Mouse (Mus musculus): ENCODE results near the gene Rps29. TPM values are rescaled to one million over a fixed set of nuclear protein-coding genes. Genes with fewer than 3 reads are reported as not detected.
"Not testable (repeated sequence)": the region's sequence is repeated elsewhere in the genome, so short reads cannot be mapped to it uniquely, and the experiment has no call there.

Gene Rps29
- 1,000 to 10,000 TPM; 1,683 to 1,690 TPM for total RNA-seq (2021)

DNA sequence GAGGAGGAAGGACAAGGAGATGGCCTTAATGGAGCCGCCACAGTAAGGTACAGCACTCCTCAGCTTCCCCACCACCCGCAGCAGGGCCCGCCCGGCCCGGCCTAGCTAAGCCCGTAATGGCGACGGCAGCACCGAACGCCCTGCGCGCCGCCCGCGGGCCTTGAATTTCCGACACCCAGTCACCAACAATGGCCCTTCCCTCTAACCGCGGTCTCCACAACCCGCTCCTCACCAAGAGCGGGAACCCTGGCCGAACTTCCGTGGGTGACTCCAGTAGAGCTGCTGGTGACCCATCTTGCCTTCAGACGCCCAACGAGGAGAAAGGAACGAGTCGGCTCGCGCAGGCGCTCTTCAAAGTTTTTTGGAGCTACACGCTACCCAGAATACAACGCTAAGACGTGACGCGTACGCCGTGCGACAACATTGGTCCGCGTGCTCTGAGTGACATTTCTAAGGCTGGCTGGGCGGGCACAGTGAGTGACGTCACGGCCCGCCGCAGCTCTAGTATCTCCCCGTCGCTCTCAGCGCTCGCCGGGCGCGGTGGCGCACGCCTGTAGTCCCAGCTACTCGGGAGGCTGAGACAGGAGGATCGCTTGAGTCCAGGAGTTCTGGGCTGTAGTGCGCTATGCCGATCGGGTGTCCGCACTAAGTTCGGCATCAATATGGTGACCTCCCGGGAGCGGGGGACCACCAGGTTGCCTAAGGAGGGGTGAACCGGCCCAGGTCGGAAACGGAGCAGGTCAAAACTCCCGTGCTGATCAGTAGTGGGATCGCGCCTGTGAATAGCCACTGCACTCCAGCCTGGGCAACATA is at the start of gene Rps29:
Gene Rps29, minus strand, starts transcription at position 422 of the 813 bp plus-strand sequence.
- intact Hi-C loops (cut with DNase I) = not testable (repeated sequence)
- peak; percentile 98 for DNase-seq

DNA sequence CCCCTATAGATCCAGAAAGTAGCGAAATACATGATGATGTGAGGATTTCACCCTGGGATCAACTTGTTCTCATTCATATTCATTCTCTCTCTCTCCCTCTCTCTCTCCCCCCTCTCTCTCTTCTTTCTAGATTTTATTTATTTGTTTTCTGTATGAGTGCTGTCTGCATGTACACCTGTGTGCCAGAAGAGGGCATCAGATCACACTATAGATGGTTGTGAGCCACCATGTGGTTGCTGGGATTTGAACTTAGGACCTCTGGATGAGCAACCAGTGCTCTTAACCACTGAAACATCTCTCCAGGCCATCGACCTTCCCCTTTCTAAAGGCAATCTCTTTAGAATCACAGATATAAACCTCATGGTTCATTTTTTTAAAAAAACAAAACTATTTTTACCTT is 49.5 kb upstream of the Rps29 start:
- DNase-seq = no peak
- intact Hi-C loops (cut with DNase I) = no loop called here

DNA sequence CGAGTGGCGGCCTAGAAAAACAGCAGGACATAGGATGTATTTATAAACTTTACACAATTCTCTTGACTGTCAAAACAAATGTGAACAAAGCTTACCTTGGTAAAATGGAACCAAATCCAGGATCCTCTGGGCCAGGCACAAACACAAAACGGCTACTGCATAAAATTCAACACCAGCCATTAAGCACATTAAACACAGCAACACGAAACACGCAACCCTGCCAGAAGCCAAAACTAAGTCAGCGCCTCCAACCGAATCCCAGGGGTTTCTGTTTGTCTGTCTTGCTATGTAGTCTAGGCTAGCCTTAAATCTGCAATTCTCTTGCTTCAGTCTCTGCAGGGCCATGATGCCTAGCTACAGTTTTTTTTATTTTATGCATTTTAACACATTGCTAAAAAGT is 48.9 kb upstream of the Rps29 start:
- no peak for DNase-seq
- intact Hi-C loops (cut with DNase I) = no loop called here

DNA sequence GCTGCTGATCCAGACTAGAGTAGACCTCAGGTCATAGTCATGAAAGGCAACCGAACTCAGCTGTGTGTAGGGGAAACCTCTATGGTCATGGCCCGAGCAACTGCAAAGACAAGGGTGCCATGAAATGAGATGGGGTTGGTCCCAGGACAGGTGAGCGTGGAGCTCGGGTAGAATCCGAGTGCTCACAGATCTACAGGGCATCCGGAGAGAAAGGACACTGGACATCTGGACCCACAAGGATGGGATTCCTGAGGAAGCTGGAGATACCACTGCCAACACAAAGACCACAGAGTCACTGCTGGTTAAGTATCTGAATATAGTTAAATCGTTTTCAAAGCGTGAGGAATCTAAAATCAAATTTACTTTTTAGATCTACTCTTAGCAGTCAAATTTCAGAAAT is 48.4 kb upstream of the Rps29 start:
- DNase-seq = no peak
- intact Hi-C loops (cut with DNase I) = no loop called here

DNA sequence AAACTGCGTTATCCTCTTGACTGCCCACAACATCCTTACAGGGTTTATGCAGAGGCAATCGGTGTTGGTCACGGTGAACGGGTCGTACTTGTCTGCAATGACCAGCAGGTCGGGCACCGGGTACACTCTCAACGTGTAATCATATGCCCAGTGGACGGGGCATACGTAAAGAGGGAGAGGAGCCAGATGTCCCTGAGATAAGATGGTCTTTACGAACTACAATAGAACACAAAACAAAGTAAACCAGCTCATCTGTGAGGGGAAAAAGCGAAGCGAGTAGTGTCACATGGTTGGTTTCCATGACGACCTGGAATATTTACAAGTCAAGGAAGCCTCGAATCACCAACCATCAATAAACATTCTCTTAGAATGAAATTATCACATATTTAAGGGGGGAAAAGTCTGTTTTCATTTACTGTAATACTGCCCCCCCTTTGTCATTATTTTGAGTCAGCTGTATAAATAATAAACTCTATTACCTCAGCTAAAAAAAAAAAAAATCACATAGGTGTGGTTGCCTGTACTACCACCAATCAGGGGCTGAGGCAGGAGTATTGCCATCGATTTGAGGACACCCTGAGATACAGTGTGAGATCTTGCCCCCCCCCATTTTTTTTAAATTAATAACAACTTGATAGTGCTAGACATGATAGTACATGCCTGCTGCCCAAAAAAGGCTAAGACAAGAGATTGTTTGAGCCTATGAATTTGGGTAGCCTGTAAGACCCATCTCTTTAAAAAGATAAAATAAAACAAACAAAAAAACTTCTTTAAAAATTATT is 45.3 kb upstream of the Rps29 start, which contains the start of gene Gm49384:
Gene Gm49384, minus strand, starts transcription at position 216 of the 782 bp plus-strand sequence.
- intact Hi-C loops (cut with DNase I) = no loop called here

DNA sequence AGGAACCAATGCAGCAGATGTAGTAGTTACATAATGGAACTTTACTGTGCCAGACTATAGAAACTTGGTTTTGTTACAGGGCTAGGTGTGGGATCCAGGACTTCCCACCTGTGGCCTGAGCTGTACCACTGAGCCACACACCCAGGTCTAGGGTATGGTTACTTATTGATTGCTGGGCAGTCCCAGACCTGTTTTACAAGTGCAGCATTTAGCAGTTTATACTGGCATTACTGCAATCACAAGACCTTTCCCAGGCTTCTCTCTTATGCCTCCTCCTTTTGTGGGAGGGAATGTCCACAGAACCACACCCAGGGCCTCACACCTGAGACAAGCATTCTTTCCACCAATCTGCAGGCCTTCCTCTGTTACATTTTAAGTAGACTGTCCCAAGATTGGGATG is 40.0 kb upstream of the Rps29 start:
- intact Hi-C loops (cut with DNase I) = loop anchor here (5.0 to 10.0 kb wide), 2 partner anchors 98 to 386 kb away; partner anchors contain the start of genes Klhdc2 and Vcpkmt
- no peak for DNase-seq

More for the DNA sequence above, 45.3 kb upstream of the Rps29 start, which contains the start of gene Gm49384:
- DNase-seq = no peak

DNA sequence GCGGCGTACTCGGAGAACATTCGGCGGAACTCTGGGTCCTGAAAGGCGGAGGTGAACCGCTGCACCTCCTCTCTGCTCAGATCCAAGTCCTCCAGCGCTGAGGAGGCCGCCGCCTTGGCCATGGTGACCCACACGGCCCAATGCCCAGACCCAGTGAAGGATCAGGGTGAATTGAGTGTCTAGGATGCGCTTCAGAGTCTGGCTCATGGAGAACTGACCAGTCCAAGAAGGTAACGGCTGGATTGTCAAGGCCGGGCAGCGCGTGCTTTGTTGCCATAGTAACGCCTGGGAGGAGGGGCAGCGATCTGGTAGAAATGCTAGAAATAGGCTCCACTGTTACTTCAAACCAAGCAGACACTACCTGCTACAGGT is 39.2 kb upstream of the Rps29 start, which contains the start of gene Dnaaf2:
Gene Dnaaf2, minus strand, starts transcription at position 266 of the 372 bp plus-strand sequence.
- DNase-seq = peak; percentile 76 to 82
- intact Hi-C loops (cut with DNase I) = loop anchor here (5.0 to 10.0 kb wide), 2 partner anchors 99 to 387 kb away; partner anchors contain the start of genes Klhdc2 and Vcpkmt

DNA sequence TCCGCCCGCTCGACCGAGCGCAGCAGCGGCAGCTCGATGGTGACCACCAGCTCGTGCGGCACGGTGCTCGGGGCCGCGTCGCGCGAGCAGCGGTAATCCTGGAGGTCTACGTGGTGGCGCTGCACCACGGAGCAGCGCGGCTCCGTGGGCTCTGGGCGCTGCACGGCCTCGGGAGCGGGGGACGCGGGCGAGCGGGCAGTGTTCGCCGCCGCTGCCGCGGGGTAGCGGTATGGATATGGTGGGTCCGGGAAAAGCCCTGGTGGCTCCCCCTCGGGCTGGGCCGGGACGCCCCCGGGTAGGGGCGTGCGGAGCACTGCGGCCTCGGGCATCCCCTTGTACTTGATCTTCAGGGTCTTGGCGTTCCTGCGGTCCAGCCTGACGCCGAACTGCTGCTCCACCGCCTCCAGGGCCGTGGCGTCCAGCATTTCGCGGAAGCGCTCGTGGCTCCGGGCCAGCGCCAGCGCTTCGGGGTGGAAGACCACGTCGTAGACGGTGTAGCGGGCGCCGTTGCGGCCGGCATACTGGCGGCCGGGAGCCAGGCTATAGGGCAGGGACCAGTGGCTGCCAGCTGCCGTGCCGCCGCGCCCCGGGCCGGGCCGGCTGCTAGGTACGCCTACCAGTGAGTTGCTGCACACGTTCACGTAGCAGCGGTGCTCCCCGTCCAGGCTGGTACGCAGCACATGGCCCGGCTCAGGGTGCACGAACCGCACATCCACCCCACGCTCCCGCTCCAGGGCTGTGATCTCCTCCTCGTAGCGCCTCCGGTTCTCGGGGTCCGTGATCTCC is 38.6 kb upstream of the Rps29 start:
- peak; percentile 60 to 74 for DNase-seq
- intact Hi-C loops (cut with DNase I) = loop anchor here (5.0 to 10.0 kb wide), 2 partner anchors 100 to 387 kb away; partner anchors contain the start of genes Klhdc2 and Vcpkmt

DNA sequence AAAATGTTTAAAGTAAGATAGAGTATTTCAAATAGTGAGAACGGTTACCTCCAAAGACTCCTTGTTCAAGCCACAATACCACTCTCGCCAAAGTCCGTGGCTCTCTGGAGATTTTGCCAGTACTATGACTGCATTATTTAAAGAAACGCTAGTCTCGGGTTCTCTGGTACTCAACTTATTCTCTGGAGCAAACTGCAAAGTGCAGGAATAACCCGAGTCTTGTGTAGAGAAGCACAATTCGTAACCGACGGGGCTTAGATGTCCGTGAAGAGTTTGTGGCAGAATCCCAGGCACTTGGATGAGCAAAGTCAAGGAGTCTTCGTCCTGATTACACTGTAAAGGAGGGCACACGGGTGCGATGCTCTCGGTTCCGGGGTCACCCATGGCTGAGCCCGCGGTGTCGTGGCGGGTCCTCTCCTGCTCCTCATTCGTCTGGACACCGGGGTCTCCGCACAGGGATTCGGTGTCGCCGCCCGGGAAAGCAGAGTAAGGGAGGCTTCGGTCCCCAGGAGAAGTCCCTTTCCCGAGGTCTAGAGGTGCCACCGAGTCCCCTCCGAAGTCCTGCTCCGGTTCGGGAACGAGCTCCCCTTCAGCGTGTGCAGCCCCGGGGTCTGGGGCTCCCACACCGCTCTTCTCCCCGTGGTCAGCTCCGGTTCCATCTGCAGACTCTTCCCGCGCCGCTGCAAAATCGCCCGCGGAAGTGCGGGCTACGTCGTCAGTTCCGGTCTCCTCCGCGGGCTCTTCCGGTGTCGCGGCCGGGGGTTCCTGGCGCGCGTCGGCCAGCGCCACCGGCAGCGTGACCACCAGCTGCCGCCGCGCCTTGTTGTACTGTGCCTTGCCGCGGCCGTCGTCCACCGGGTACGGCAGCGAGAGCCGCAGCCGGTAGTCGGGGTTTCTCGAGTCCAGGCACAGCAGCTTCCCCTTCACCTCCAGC is 37.7 kb upstream of the Rps29 start, which contains the start of gene Gm49383:
Gene Gm49383, minus strand, starts transcription at position 661 of the 934 bp plus-strand sequence.
- intact Hi-C loops (cut with DNase I) = loop anchor here (5.0 to 10.0 kb wide), 2 partner anchors 101 to 388 kb away; partner anchors contain the start of genes Klhdc2 and Vcpkmt
- DNase-seq = peak; percentile 76 to 84

DNA sequence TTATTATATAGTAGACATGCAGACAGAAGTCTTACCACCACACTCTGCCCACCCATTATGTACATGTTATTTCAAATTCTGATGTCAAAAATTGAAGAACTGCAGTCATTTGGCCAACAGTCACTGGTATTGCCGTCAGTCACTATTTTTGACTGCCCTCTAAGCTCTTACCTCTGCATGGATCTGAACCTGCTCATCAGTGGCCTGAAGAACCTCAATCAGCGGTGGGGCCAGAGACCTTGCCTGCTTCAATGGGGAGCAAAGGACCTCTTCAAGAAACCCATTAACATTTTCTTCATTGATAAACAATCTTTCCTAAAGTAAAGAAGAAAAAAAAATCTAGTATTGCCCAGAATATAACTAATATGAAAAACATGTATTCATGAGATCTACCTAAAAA is 33.7 kb upstream of the Rps29 start:
- DNase-seq = no peak
- intact Hi-C loops (cut with DNase I) = loop anchor here (10.0 kb wide), 1 partner anchor 392 kb away; the partner anchor contains the start of gene Vcpkmt

DNA sequence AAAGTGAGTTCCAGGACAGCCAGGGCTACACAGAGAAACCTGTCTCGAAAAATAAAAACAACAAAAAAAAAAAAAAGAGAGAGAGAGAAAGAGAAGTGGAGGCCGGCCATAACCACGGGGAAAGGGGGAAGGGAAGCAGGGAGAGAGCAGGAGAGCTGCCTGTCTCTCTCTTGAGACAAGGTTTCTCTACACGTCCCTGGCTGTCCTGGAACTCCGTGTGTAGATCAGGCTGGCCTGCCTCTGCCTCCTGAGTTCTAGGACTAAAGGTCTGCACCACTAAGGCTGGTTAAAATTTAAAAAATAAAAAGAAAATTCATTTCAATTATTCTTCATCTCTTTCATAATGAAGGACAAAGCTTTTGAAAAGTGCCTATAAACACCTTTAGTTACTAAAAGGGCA is 32.4 kb upstream of the Rps29 start:
- intact Hi-C loops (cut with DNase I) = loop anchor here (10.0 kb wide), 1 partner anchor 393 kb away; the partner anchor contains the start of gene Vcpkmt
- DNase-seq = no peak

DNA sequence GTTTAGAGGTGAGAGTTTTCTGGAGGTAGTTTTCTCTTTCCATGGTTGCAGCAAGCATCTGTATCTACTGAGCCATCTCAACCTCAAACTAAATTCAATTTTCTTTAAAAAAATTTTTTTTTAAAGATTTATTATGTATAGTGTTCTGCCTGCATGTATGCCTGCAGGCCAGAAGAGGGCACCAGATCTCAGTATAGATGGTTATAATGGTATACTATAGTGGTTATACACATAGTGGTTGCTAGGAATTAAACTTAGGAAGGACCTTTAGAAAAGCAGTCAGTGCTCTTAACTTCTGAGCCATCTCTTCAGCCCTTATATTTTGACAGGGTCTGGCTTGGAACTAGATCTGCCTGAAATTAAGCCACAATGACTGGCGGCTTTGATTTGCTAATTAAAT is 31.5 kb upstream of the Rps29 start:
- intact Hi-C loops (cut with DNase I) = loop anchor here (10.0 kb wide), 1 partner anchor 394 kb away; the partner anchor contains the start of gene Vcpkmt

DNA sequence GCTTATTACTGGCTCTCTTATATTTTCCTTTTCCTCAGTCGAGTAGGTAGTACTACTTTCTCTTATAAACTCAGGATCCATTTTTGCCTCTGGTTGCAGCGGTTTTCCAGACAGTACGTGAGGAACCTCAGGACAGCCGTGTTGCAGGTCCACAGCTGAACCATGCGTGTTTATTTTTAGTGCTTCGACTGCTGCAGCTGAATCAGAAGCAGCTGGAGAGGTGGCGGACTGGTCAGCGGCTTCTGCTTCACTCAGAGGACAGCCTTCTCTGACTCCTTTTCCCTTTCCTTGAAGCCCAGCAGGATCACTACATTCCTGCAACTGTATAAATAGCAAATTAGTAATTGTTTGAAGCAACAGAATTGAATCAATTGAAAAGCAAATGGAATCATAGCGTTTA is 31.1 kb upstream of the Rps29 start:
- DNase-seq = no peak
- intact Hi-C loops (cut with DNase I) = loop anchor here (10.0 kb wide), 1 partner anchor 395 kb away; the partner anchor contains the start of gene Vcpkmt

More for the DNA sequence above, 31.5 kb upstream of the Rps29 start:
- DNase-seq = peak in 1 of 2 experiments; percentile 26

DNA sequence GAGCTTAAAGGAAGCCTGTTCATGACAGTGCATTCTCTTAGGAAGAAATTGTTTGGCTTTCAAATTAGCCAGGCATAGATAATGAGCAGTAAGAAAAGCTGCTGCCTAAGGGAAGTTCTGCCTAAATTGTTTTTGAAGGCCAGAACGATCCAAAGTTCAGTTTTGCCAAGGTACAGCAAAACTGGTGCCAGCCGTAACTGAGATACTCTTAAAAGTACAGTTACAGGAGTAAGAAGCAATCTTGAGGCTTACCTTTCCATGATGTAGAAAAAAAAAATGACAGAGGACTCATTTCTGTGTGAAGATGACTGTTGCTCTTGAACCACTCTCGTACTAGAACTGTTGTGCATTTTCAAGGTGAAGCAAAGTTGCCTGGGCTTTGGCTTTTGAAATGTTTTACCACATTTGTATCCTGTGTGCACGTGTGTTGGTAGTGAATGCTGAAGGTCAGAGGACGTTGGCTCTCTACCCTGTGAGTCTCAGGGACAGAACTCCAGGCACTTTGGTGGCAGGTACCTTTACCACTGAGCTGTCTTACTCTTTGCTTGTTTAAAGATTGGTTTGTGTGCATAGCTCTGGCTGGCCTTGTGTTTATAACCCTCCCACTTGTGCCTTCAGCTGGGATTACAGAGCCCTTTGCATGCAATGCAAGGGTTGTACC is 28.0 kb upstream of the Rps29 start:
- intact Hi-C loops (cut with DNase I) = no loop called here
- no peak for DNase-seq

DNA sequence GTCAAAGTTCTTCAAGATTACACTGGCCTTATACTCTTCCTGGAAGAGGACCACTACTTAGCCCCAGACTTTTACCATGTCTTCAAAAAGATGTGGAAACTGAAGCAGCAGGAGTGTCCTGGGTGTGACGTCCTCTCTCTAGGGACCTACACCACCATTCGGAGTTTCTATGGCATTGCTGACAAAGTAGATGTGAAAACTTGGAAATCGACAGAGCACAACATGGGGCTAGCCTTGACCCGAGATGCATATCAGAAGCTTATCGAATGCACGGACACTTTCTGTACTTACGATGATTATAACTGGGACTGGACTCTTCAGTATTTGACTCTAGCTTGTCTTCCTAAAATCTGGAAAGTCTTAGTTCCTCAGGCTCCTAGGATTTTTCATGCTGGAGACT is 26.4 kb upstream of the Rps29 start:
- intact Hi-C loops (cut with DNase I) = no loop called here
- no peak for DNase-seq

DNA sequence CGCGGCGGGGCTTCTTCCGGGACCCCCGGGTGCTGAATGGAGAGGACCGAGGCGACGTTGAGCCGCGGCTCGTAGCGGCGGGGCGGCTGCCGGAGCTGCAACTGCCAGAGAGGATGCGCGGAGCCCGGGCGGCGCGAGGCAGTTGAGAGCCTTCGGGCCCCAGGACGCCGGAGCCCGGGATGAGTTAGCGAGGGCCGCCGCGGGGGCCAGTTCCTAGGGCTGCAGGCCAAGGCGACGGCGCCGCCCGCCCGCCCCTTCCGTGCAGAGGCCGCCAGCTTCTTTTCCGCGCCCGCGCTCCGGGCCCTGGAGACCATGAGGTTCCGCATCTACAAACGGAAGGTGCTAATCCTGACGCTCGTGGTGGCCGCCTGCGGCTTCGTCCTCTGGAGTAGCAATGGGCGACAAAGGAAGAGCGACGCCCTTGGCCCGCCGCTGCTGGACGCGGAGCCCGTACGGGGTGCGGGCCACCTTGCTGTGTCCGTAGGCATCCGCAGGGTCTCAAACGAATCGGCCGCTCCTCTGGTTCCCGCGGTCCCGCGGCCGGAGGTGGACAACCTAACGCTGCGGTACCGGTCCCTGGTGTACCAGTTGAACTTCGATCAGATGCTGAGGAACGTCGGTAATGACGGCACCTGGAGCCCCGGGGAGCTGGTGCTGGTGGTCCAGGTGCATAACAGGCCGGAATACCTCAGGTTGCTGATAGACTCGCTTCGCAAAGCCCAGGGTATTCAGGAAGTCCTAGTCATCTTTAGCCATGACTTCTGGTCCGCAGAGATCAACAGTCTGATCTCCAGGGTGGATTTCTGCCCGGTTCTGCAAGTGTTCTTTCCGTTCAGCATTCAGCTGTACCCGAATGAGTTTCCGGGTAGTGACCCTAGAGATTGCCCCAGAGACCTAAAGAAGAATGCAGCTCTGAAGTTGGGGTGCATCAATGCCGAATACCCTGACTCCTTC is 25.6 kb upstream of the Rps29 start:
- intact Hi-C loops (cut with DNase I) = no loop called here
- DNase-seq = peak in 1 of 2 experiments; percentile 74
